Mouse (Mus musculus): ENCODE measurements around the gene Adprm. TPM values are rescaled to one million over a fixed set of nuclear protein-coding genes. Genes with fewer than 3 reads are reported as not detected.

Adprm gene
- total and polyA plus RNA-seq, 3 experiments = 31.2 to 53.8 (median 43.4) TPM

GRCm38 (mm10) chr11:67080168-67080567, 27.8 kb upstream of the Adprm start (continued):
- TF ChIP-seq GABPA (IDR thresholded peaks at IDR 0.05; ENCODE audit: insufficient replicate concordance, low read depth, low read length) = no peak
- TF ChIP-seq NRF1 (IDR thresholded peaks at IDR 0.05; ENCODE audit: low read depth, low read length) = no peak

- in situ Hi-C loops (cut with MboI; ENCODE audit: low pct_ligation_motif_present, low pct_unique_long_range_greater_than_20kb, low sequenced_read_pairs) = loop anchor here (5.0 kb wide), 2 partner anchors 52 to 172 kb away; partner anchors contain the start of gene Tmem220
- no peaks in the 10 kb centered on the region for H3K79me2 ChIP-seq (replicated peaks; ENCODE audit: control insufficient read depth, extremely low read depth, insufficient read depth, poor library complexity, severe bottlenecking)
- no peak for TF ChIP-seq MYC (IDR thresholded peaks at IDR 0.05; ENCODE audit: low read depth, low read length)
- TF ChIP-seq ZMIZ1 (IDR thresholded peaks at IDR 0.05; ENCODE audit: low read depth, low read length) = no peak
- no peak for TF ChIP-seq NRF1 (IDR thresholded peaks at IDR 0.05; ENCODE audit: low read depth, low read length)
- no peak for TF ChIP-seq MXI1 (IDR thresholded peaks at IDR 0.05; ENCODE audit: low read depth, low read length)
- no peak for TF ChIP-seq GABPA (IDR thresholded peaks at IDR 0.05; ENCODE audit: insufficient replicate concordance, low read depth, low read length)
- TF ChIP-seq SIN3A (IDR thresholded peaks at IDR 0.05; ENCODE audit: low read length) = no peak
- no peak for TF ChIP-seq CHD2 (IDR thresholded peaks at IDR 0.05; ENCODE audit: low read length)
Observed at GRCm38 (mm10) chr11:67079740-67080139, 27.3 kb upstream of the Adprm start.

GRCm38 (mm10) chr11:67078888-67079287, 26.5 kb upstream of the Adprm start:
- Histone ChIP-seq H3K4me2 (ENCODE audit: insufficient read depth, low read depth, poor library complexity, severe bottlenecking) (no peak overlapping the region), H3K36me3 (replicated peaks in 1 of 2; ENCODE audit: control insufficient read depth in 1 of 2, insufficient read depth in 1 of 2, low read length in 1 of 2) (no peaks in the 10 kb centered on the region), H3K27ac (ENCODE audit: insufficient read depth, low read depth) (no peak overlapping the region), H3K9ac (ENCODE audit: insufficient read depth, low read depth) (no peak overlapping the region), H3K27me3 (replicated peaks) (peaks cover 45% of the 10 kb centered on the region), H3K9me3 (replicated peaks; ENCODE audit: low read length) (no peaks in the 10 kb centered on the region), H3K79me2 (replicated peaks; ENCODE audit: control insufficient read depth, extremely low read depth, insufficient read depth, poor library complexity, severe bottlenecking) (no peaks in the 10 kb centered on the region), H3K4me3 (replicated peaks in 1 of 3; ENCODE audit: low read depth in 2 of 3, low read length in 2 of 3, poor library complexity in 1 of 3) (no peak overlapping the region), H3K4me1 (ENCODE audit: control insufficient read depth in 1 of 2, insufficient read depth in 2 of 2) (peaks cover 11 to 27% of the 10 kb centered on the region in 2 experiments)
- TF ChIP-seq MYC (IDR thresholded peaks at IDR 0.05; ENCODE audit: low read depth, low read length) = no peak
- TF ChIP-seq NELFE (IDR thresholded peaks at IDR 0.05; ENCODE audit: low read depth, low read length) = no peak
- no peak for TF ChIP-seq USF1 (IDR thresholded peaks at IDR 0.05; ENCODE audit: low read depth, low read length)
- no peak for TF ChIP-seq BHLHE40 (IDR thresholded peaks at IDR 0.05; ENCODE audit: low read depth, low read length)
- TF ChIP-seq ZMIZ1 (IDR thresholded peaks at IDR 0.05; ENCODE audit: low read depth, low read length) = no peak
- TF ChIP-seq MAFK (IDR thresholded peaks at IDR 0.05; ENCODE audit: insufficient replicate concordance, low read length) = no peak
- no peak for TF ChIP-seq TBP (conservative IDR thresholded peaks at IDR 0.05; ENCODE audit: low read depth, low read length)
- no peak for TF ChIP-seq USF2 (conservative IDR thresholded peaks at IDR 0.05; ENCODE audit: low read depth, low read length)
- no peak for TF ChIP-seq KAT2A (IDR thresholded peaks at IDR 0.05; ENCODE audit: insufficient replicate concordance, low read length)
- no peak for TF ChIP-seq JUND (conservative IDR thresholded peaks at IDR 0.05; ENCODE audit: low read depth, low read length)
- TF ChIP-seq ZKSCAN1 (IDR thresholded peaks at IDR 0.05; ENCODE audit: borderline replicate concordance, low read depth, low read length) = no peak
- TF ChIP-seq CHD1 (IDR thresholded peaks at IDR 0.05; ENCODE audit: low read depth, low read length) = no peak
- no peak for TF ChIP-seq ZNF384 (IDR thresholded peaks at IDR 0.05; ENCODE audit: low read depth, low read length)
- dilution Hi-C loops (cut with MboI; ENCODE audit: extremely low pct_ligation_motif_present, extremely low pct_unique_long_range_greater_than_20kb, low sequenced_read_pairs) = no loop called here
- in situ Hi-C loops (cut with MboI; ENCODE audit: low pct_ligation_motif_present, low pct_unique_long_range_greater_than_20kb, low sequenced_read_pairs) = loop anchor here (5.0 kb wide), 1 partner anchor 172 kb away; no protein-coding TSS in a partner anchor
- no peak for DNase-seq (ENCODE audit: extremely low read depth)

More at GRCm38 (mm10) chr11:67079740-67080139, 27.3 kb upstream of the Adprm start:
- no peak overlapping the region for H3K9ac ChIP-seq (ENCODE audit: insufficient read depth, low read depth)
- no peak overlapping the region for H3K4me3 ChIP-seq (replicated peaks in 1 of 3; ENCODE audit: low read depth in 2 of 3, low read length in 2 of 3, poor library complexity in 1 of 3)
- no peak overlapping the region for H3K4me2 ChIP-seq (ENCODE audit: insufficient read depth, low read depth, poor library complexity, severe bottlenecking)
- peaks cover 10 to 27% of the 10 kb centered on the region in 2 experiments for H3K4me1 ChIP-seq (ENCODE audit: control insufficient read depth in 1 of 2, insufficient read depth in 2 of 2)
- H3K9me3 ChIP-seq (replicated peaks; ENCODE audit: low read length) = no peaks in the 10 kb centered on the region
- DNase-seq (ENCODE audit: extremely low read depth) = no peak
- H3K27me3 ChIP-seq (replicated peaks) = peaks cover 53% of the 10 kb centered on the region
- dilution Hi-C loops (cut with MboI; ENCODE audit: extremely low pct_ligation_motif_present, extremely low pct_unique_long_range_greater_than_20kb, low sequenced_read_pairs) = no loop called here
- no peak overlapping the region for H3K27ac ChIP-seq (ENCODE audit: insufficient read depth, low read depth)
- H3K36me3 ChIP-seq (replicated peaks in 1 of 2; ENCODE audit: control insufficient read depth in 1 of 2, insufficient read depth in 1 of 2, low read length in 1 of 2) = no peaks in the 10 kb centered on the region

Data from CH12.LX (cell line).